Mouse (Mus musculus) lung, embryonic 16.5 days (tissue): ENCODE measurements around the gene Trim2. TPM values are rescaled to one million over a fixed set of nuclear protein-coding genes. Genes with fewer than 3 reads are reported as not detected.

Experiments
- ATAC-seq: fragments of 200-750 bp; cut with Nextera tagmentation; 2 replicates; pipeline ENCODE4 v1.8.0; 2017; ENCODE audit warnings: low read depth, mild to moderate bottlenecking, moderate library complexity
- H3K27ac ChIP-seq: fragments of 300-500 bp; sonication (generic); 2 replicates; pipeline ENCODE4 v1.5.1; 2014; ENCODE audit warnings: mild to moderate bottlenecking, control low read depth, low read length
- H3K27me3 ChIP-seq: fragments of 300-500 bp; sonication (generic); 2 replicates; pipeline ENCODE4 v1.6.1; 2014; ENCODE audit warnings: low read depth, low read length, mixed read lengths; ENCODE audit not compliant: control insufficient read depth, insufficient read depth
- H3K36me3 ChIP-seq: fragments of 300-500 bp; sonication (generic); 2 replicates; pipeline ENCODE4 v1.6.1; 2014; ENCODE audit warnings: low read length; ENCODE audit not compliant: control insufficient read depth, insufficient read depth
- H3K4me1 ChIP-seq: fragments of 300-500 bp; sonication (generic); replicated peaks from 2 replicates; pipeline ENCODE4 v1.6.1; 2014; ENCODE audit warnings: low read length, mixed read lengths; ENCODE audit not compliant: control insufficient read depth, insufficient read depth
- H3K4me2 ChIP-seq: fragments of 300-500 bp; sonication (generic); 2 replicates; pipeline ENCODE4 v1.6.1; 2014; ENCODE audit warnings: low read depth, low read length, control low read depth
- H3K4me3 ChIP-seq: fragments of 300-500 bp; sonication (generic); 2 replicates; pipeline ENCODE4 v1.5.1; 2014; ENCODE audit warnings: mild to moderate bottlenecking, low read length, control low read depth
- H3K9ac ChIP-seq: fragments of 300-500 bp; sonication (generic); 2 replicates; pipeline ENCODE4 v1.6.1; 2014; ENCODE audit warnings: low read length, control low read depth
- H3K9me3 ChIP-seq: fragments of 300-500 bp; sonication (generic); 2 replicates; pipeline ENCODE4 v1.6.1; 2016; ENCODE audit warnings: low read length; ENCODE audit not compliant: control insufficient read depth
- WGBS: fragments of 180-500 bp; shearing (Covaris S2); extraction: QIAGEN DNeasy Blood & Tissue Kit; methylation state at CpG from one replicate; pipeline ENCODE4 v1.1.7; 2014; 5-methylcytosine and 5-hydroxymethylcytosine counted together
- polyA plus RNA-seq: library from polyadenylated mRNA; unstranded; fragments of >200 nt; fragmentation: Nextera tagmentation; extraction: Ambion mirVana; gene quantifications from 2 replicates; pipeline ENCODE4 v1.2.1, GENCODE M21; 2015

The Trim2 gene
- polyA plus RNA-seq, 1 experiment from 2014 or later = 31.9 TPM

DNA sequence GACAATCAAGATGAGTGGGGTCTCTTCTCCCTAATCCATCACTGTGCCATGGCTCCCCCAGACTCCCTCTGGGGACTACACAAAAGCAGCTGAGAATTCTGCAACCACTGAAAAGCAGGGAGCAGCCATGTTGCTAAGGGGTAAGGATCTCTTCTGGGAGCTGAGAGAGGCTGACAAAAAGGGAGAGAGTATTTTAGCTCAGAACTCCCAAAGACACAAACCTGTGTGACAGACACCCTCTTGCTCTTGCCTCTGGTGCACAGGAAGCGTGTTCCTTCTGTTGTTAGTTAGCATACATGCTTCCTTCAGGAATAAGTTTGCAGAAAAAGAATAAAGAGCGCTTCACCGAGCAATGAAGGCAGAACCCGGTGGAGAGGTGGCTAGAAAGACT, 88.7 kb downstream of the Trim2 start:
- H3K4me2 ChIP-seq = no peak overlapping the region
- H3K4me3 ChIP-seq = no peak overlapping the region
- 0 out of 2 replicates have a peak overlapping the region, but pooled peaks have one; percentile 6 for H3K9ac ChIP-seq
- no peaks in the 10 kb centered on the region for H3K27me3 ChIP-seq
- 46% methylated on average over 4 of the region's 4 CpGs for WGBS
- no peaks in the 10 kb centered on the region for H3K36me3 ChIP-seq
- H3K4me1 ChIP-seq = peaks cover 22% of the 10 kb centered on the region
- no peaks in the 10 kb centered on the region for H3K9me3 ChIP-seq
- ATAC-seq = no peak
- H3K27ac ChIP-seq = no peak overlapping the region

DNA sequence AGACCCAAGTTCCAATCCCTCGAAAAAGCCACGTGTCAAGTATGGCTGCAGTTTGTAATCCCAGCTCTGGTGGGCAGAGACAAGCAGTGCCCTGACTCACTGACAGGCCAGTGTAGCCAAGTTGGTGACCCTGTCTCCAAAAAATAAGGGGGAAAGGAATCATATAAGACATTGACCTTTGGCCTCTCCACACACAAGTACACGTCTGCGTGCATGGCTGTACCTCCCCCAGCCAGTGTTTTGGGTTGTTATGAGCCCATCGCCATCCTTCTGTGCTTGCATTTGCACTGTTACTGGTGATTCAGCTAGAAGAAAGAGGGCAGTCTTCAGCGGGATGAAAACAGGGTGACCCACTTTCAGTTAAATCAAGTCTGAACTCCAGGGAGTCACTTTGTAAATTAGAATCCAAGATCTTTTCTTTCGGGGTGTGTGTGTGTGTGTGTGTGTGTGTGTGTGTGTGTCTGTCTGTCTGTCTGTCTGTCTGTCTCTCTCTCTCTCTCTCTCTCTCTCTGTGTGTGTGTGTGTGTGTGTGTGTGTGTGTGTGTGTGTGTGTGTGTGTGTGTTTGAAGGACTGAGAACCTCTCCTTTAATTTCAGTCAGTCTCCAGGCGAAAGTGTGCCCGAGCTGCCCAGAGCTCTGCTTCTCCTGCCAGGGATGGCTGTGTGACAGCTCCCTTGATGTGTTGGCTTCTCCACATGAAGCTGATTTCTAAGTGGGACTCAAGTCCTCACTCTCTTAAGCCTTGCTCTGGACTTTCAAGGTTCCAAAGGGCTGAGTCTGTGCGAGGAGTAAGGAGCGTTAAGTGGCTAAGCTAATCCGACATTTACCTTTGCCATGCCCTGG, 89.3 kb downstream of the Trim2 start:
- Histone ChIP-seq H3K4me1 (peaks cover 22% of the 10 kb centered on the region), H3K9me3 (no peaks in the 10 kb centered on the region), H3K36me3 (no peaks in the 10 kb centered on the region), H3K27me3 (no peaks in the 10 kb centered on the region), H3K27ac (no peak overlapping the region), H3K4me3 (no peak overlapping the region), H3K4me2 (no peak overlapping the region), H3K9ac (no peak overlapping the region)
- ATAC-seq = no peak
- 63% methylated on average over 12 of the region's 12 CpGs for WGBS

DNA sequence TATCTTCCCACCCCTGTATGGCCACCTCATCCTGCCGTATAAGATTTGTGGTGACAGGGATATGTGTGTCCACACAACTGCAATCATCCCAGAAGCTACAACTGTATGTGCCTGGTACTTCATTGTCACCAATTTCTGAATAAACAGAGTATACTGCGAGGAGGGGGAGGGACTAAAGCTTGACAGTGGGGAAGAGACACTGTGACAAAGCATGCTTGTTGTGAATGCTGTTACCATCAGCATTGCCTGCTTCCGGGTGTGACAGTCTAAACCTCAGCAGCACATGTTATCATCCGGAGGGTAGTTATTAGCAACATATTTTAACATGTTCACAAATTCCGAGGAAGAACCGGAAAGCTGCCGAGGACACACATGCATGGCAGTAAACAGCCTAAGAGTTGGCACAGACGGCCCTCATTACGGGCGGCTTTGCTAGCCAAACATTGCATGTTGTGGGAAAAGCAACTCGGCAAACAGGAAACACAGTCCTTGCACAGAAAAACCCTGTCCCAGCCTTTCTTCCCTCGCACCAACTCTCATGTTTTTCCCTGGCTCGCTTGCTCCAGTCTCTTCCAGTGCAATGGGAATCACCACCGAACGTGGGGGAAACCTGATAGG, 90.8 kb downstream of the Trim2 start:
- peaks cover 20% of the 10 kb centered on the region for H3K4me1 ChIP-seq
- no peak overlapping the region for H3K9ac ChIP-seq
- H3K4me2 ChIP-seq = no peak overlapping the region
- H3K9me3 ChIP-seq = no peaks in the 10 kb centered on the region
- no peak overlapping the region for H3K27ac ChIP-seq
- 79% methylated on average over 15 of the region's 15 CpGs for WGBS
- no peaks in the 10 kb centered on the region for H3K36me3 ChIP-seq
- ATAC-seq = no peak
- no peak overlapping the region for H3K4me3 ChIP-seq
- no peaks in the 10 kb centered on the region for H3K27me3 ChIP-seq

DNA sequence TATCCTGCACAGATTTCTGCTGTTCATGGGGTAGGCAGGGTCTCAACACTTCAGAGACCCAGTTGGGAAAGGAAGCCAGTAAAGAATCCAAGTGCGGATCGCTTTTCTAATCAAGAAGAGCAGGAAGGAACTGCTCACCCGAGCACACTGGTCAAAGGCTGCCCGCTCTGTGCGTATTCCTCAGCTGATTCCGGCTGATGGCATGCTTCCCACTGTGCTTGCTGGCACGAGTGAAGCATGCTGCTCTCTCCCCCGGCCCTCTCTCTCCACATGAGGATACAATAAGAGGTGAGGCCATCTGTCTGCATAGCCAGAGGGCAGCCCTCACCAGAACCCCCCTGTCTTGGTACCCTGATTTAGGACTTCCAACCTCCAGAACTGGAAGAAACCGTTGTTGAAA, 91.4 kb downstream of the Trim2 start:
- no peak for ATAC-seq
- H3K4me2 ChIP-seq = no peak overlapping the region
- no peaks in the 10 kb centered on the region for H3K27me3 ChIP-seq
- no peaks in the 10 kb centered on the region for H3K9me3 ChIP-seq
- H3K36me3 ChIP-seq = no peaks in the 10 kb centered on the region
- H3K4me1 ChIP-seq = peaks cover 15% of the 10 kb centered on the region; the same call in 1 of the 2 replicates
- no peak overlapping the region for H3K4me3 ChIP-seq
- no peak overlapping the region for H3K27ac ChIP-seq
- WGBS = 69% methylated on average over 9 of the region's 9 CpGs
- no peak overlapping the region for H3K9ac ChIP-seq

DNA sequence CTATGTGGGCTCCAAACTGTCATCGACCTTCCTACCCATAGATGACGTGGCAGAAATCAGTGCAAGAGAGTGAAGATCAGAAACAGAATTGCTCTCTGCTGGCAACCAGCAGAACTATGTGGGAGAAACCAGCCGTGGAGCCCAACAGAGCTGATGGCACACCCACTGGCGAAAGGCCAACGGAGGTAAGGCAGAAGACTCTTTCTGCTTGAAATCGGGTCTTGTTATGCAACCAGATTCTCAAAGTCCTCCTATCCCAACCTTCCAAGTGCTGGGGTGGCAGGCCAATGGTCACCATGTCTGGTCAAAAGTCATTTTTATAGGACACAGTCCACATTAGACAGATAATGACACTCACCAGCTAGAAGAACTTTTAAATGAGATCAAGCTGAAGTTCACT, 92.2 kb downstream of the Trim2 start:
- Histone ChIP-seq H3K4me1 (peaks cover 10% of the 10 kb centered on the region; the same call in 1 of the 2 replicates), H3K36me3 (no peaks in the 10 kb centered on the region), H3K4me3 (no peak overlapping the region), H3K9me3 (no peaks in the 10 kb centered on the region), H3K9ac (no peak overlapping the region), H3K27me3 (no peaks in the 10 kb centered on the region), H3K27ac (no peak overlapping the region), H3K4me2 (no peak overlapping the region)
- no peak for ATAC-seq
- WGBS = 82% methylated on average over 6 of the region's 6 CpGs

DNA sequence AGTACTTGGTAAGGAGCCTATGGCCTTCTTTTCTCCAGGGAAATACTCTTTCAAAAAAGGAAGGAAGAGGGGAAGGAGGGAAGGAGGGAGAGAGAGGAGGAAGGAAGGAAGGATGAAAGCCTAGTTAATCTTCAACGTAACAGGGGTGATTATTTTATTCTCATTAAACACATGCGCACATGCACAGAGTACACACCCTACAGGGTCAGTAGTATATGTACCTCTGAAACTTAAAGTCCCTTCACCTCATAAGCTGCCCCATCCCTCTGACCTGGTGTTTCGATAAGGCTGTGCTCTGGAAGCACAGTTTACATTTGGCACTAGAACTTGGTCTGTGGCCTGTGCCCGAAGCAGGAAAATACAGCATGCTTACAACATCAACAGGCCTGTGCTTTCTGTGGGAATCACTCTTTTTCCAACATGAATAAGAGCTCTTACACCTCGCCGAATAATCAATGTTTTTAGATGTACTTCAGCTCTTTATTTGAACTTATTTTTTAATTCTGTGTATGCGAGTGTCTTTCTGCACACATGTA, 95.3 kb downstream of the Trim2 start:
- ATAC-seq = no peak
- Histone ChIP-seq H3K4me3 (no peak overlapping the region), H3K4me2 (no peak overlapping the region), H3K27ac (no peak overlapping the region), H3K36me3 (peaks cover 2% of the 10 kb centered on the region; the same call in 1 of the 2 replicates), H3K4me1 (no peaks in the 10 kb centered on the region), H3K9me3 (no peaks in the 10 kb centered on the region), H3K27me3 (no peaks in the 10 kb centered on the region), H3K9ac (no peak overlapping the region)
- WGBS = 71% methylated on average over 7 of the region's 7 CpGs

DNA sequence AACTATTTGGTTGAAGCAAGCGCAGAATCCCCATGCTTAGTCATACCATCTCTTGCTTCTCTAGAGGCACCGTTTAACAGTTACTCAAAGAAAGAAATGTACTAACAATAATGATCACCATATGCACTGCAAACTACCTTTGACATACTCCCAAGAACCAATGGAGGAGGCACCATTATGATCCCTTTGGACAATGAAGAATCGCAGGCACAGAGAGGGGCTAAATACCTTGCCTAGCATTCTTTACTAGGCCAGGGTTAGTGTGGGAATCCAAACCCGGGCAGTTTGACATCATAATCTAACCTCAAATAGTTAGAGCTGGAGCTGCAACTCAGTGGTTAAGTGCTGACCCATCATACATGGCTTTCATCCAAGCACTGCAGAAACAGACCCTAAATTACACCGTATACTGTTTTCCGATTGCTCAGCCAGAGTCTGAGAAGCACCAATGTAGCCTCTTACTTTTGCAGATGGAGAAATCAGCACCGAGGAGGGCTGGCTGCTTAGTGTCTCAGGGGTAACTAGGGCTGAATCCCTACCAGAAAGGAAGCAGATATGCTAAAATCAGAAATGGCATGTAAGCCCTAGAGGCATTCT, 97.7 kb downstream of the Trim2 start:
- Histone ChIP-seq H3K27me3 (no peaks in the 10 kb centered on the region), H3K9ac (no peak overlapping the region), H3K4me3 (no peak overlapping the region), H3K9me3 (no peaks in the 10 kb centered on the region), H3K27ac (no peak overlapping the region), H3K36me3 (peaks cover 2% of the 10 kb centered on the region; the same call in 1 of the 2 replicates), H3K4me1 (no peaks in the 10 kb centered on the region), H3K4me2 (no peak overlapping the region)
- 79% methylated on average over 7 of the region's 7 CpGs for WGBS
- ATAC-seq = no peak

DNA sequence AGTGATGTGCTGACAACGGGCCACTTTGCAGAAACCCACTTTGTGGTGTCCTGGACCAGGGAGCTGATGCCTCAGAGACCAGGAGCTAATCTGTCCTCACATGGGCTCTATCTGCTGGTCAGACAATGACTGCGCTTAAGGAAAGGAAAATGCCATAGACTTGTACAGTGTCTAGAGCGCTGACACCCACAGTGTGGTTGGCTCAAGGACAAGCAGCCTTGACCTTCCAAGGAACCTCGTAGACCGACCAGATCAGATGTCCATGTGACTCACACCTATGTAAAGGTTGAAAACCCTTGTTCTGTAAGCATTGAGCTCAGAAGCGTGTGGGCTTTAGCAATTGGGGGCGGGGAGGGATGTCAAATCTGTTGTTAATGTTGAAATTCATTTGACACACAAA, 98.2 kb downstream of the Trim2 start:
- 86% methylated on average over 7 of the region's 7 CpGs for WGBS

DNA sequence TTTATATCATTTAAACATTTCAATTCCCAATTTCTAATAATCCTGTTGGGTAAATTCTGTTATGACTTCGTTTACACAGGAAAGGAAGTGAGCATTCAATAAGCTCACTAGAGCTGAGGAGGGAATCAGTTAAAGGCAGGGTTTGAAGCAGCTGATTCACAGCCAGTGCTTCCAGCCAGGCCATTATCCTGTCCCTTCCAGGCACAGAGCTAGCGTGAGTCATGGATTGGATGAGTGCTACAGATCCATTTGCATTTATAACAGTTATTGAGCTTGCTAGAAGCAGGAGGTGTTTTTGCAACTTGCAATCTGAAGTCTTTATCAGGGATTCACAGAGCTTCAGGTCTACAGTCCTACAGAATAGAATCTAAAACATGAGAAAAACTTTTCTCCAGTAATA, 99.3 kb downstream of the Trim2 start:
- H3K36me3 ChIP-seq = peaks cover 2% of the 10 kb centered on the region; the same call in 1 of the 2 replicates
- H3K27me3 ChIP-seq = no peaks in the 10 kb centered on the region
- WGBS = 58% methylated on average over 2 of the region's 2 CpGs
- H3K27ac ChIP-seq = no peak overlapping the region
- no peak for ATAC-seq
- no peaks in the 10 kb centered on the region for H3K9me3 ChIP-seq
- no peaks in the 10 kb centered on the region for H3K4me1 ChIP-seq
- H3K4me2 ChIP-seq = no peak overlapping the region
- H3K9ac ChIP-seq = no peak overlapping the region
- H3K4me3 ChIP-seq = no peak overlapping the region

More for the DNA sequence above, 98.2 kb downstream of the Trim2 start:
- no peak overlapping the region for H3K27ac ChIP-seq
- no peaks in the 10 kb centered on the region for H3K9me3 ChIP-seq
- H3K36me3 ChIP-seq = peaks cover 2% of the 10 kb centered on the region; the same call in 1 of the 2 replicates
- ATAC-seq = no peak
- no peak overlapping the region for H3K9ac ChIP-seq
- no peaks in the 10 kb centered on the region for H3K4me1 ChIP-seq
- no peaks in the 10 kb centered on the region for H3K27me3 ChIP-seq
- no peak overlapping the region for H3K4me2 ChIP-seq
- H3K4me3 ChIP-seq = no peak overlapping the region
